Mouse (Mus musculus) embryonic facial prominence, embryonic 14.5 days (tissue): Measurements from ENCODE around the gene Nt5c2. TPM values are rescaled to one million over a fixed set of nuclear protein-coding genes. Genes with fewer than 3 reads are reported as not detected.
A peak's percentile ranks its signal among the peaks of the same experiment; 100 is the strongest.
"Not testable (repeated sequence)": the region's sequence is repeated elsewhere in the genome, so short reads cannot be mapped to it uniquely, and the experiment has no call there.

Source experiments
- ATAC-seq: fragments of 200-750 bp; cut with Nextera tagmentation; 2 replicates; pipeline ENCODE4 v1.8.0; 2017; ENCODE audit warnings: low read depth, moderate number of reproducible peaks, moderate TSS enrichment
- DNase-seq: peaks from one replicate; pipeline ENCODE4 v3.0.0-alpha.2; 2015; ENCODE audit warnings: low spot score
- H3K27ac ChIP-seq: fragments of 300-500 bp; sonication (generic); replicated peaks from 2 replicates; pipeline ENCODE4 v1.5.1; 2014; ENCODE audit warnings: low read depth, mild to moderate bottlenecking, low read length, moderate library complexity
- H3K27me3 ChIP-seq: fragments of 300-500 bp; sonication (generic); replicated peaks from 2 replicates; pipeline ENCODE4 v1.6.1; 2014; ENCODE audit warnings: low read length; ENCODE audit not compliant: control insufficient read depth, insufficient read depth
- H3K36me3 ChIP-seq: fragments of 300-500 bp; sonication (generic); 2 replicates; pipeline ENCODE4 v1.6.1; 2014; ENCODE audit warnings: low read length, mixed read lengths; ENCODE audit not compliant: control insufficient read depth, insufficient read depth
- H3K4me1 ChIP-seq: fragments of 300-500 bp; sonication (generic); 2 replicates; pipeline ENCODE4 v1.6.1; 2014; ENCODE audit warnings: antibody characterized with exemption, low read length; ENCODE audit not compliant: control insufficient read depth, insufficient read depth
- H3K4me2 ChIP-seq: fragments of 300-500 bp; sonication (generic); 2 replicates; pipeline ENCODE4 v1.6.1; 2014; ENCODE audit warnings: low read depth, mild to moderate bottlenecking, low read length, moderate library complexity, mixed read lengths
- H3K4me3 ChIP-seq: fragments of 300-500 bp; sonication (generic); 2 replicates; pipeline ENCODE4 v1.5.1; 2014; ENCODE audit warnings: low read depth, mild to moderate bottlenecking, low read length
- H3K9ac ChIP-seq: fragments of 300-500 bp; sonication (generic); 2 replicates; pipeline ENCODE4 v1.6.1; 2014; ENCODE audit warnings: low read depth, mild to moderate bottlenecking, low read length, moderate library complexity, mixed read lengths
- H3K9me3 ChIP-seq: fragments of 300-500 bp; sonication (generic); 2 replicates; pipeline ENCODE4 v1.6.1; 2016; ENCODE audit warnings: low read length; ENCODE audit not compliant: control insufficient read depth
- WGBS: fragments of 180-500 bp; shearing (Covaris S2); extraction: QIAGEN DNeasy Blood & Tissue Kit; methylation state at CpG from one replicate; pipeline ENCODE4 v1.1.7; 2014; 5-methylcytosine and 5-hydroxymethylcytosine counted together
- polyA plus RNA-seq: library from polyadenylated mRNA; unstranded; fragments of >200 nt; fragmentation: Nextera tagmentation; extraction: Ambion mirVana; gene quantifications from 2 replicates; pipeline ENCODE4 v1.2.1, GENCODE M21; 2014

Nt5c2 gene
- polyA plus RNA-seq, 1 experiment from 2014 or later, result 66.3 TPM

DNA sequence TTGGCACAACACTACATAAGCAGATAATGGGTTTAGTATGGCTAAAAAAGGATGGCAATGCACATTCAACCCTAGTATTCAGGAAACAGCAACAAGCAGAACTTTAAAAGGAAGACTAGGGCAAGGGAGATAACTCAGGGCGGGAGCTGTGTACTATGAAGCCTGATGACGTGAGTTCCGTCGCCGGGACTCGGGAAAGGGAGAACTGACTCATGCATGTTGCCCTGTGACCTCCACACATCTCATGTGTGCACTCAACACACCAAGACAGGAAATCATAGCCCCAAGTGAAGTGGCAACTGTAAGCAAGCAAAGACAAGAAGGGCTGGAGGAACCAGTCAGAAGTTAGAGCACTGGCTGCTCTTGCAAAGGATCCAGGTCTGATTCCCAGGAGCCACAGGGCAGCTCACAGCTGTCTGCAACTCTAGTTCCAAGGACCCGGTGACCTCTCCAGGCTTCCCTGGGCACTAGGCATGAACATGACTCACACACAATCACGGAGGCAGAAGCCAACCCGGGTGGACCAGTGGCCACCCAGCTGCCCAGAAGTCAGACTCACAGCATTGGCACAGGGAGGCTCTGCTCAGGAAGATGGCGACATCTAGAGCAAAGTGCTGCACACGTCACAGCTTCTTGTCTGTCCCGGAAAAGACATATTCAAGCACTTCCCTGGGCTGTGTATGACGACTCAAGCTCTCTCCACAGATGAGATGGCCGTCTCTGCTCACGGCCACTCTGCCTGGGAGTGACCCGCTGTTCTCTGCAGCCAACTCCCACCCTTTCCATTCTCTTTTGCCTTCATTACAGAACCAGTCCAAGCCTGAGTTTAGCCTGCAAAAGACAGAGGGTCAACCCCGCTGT is 35.8 kb downstream of the Nt5c2 start:
- Histone ChIP-seq H3K4me1 (0 out of 2 replicates have a peak, but pooled peaks cover 8% of the 10 kb centered on the region), H3K27me3 (no peaks in the 10 kb centered on the region), H3K4me3 (no peak overlapping the region), H3K4me2 (no peak overlapping the region), H3K9ac (no peak overlapping the region), H3K9me3 (no peaks in the 10 kb centered on the region), H3K36me3 (no peaks in the 10 kb centered on the region), H3K27ac (no peak overlapping the region)
- DNase-seq (no peak), ATAC-seq (no peak)
- WGBS, result 84% methylated on average over 15 of the region's 17 CpGs

DNA sequence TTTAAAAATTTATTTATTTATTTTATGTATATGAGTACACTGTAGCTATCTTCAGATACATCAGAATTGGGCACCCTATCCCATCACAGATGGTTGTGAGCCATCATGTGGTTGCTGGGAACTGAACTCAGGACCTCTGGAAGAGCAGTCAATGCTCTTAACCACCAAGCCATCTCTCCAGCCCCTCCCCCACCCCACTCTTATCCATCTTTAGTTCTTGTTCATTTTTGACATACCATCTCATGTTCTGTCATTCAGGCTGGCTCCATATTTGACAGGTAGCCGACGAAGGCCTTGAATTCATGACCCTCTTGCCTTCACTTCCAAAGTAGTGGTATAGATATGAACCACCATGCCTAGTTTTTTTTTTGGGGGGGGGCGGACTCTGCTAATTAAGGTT is 36.9 kb downstream of the Nt5c2 start:
- H3K9ac ChIP-seq, H3K4me3 ChIP-seq, H3K27me3 ChIP-seq, H3K9me3 ChIP-seq, H3K4me1 ChIP-seq, H3K27ac ChIP-seq, H3K4me2 ChIP-seq, ATAC-seq, DNase-seq, H3K36me3 ChIP-seq: not testable (repeated sequence)
- 95% methylated on average over 3 of the region's 3 CpGs for WGBS

GRCm38 (mm10) chr19:46977460-46977859 is 37.5 kb downstream of the Nt5c2 start:
- Histone ChIP-seq H3K27ac (no peak overlapping the region), H3K4me2 (no peak overlapping the region), H3K9me3 (no peaks in the 10 kb centered on the region), H3K4me3 (no peak overlapping the region), H3K36me3 (no peaks in the 10 kb centered on the region), H3K27me3 (no peaks in the 10 kb centered on the region), H3K4me1 (no peaks in the 10 kb centered on the region), H3K9ac (no peak overlapping the region)
- 54% methylated on average over 6 of the region's 6 CpGs for WGBS
- peak; percentile 26; the same call in 1 of the 2 replicates for ATAC-seq
- DNase-seq, result peak; percentile 55

DNA sequence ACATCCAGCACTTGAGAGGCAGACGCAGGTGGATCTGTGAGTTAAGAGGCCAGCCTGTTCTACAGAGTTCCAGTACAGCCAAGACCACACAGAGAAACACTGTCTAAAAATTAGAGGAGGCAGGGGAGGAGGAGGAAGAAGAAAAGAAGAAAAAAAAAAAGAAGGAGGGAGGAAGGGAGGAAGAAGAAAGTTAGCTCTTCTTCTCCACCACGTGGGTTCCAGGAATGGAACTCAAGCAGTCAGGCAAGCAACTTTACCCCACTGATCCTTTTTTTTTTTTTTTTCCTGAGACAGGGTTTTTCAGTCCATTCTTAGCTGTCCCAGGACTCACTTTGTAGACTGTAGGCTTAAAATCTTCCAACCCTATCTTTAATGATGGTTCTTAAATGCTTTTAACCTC is 38.2 kb downstream of the Nt5c2 start:
- 59% methylated on average over 2 of the region's 2 CpGs for WGBS
- H3K4me2 ChIP-seq, result no peak overlapping the region
- no peak for DNase-seq
- no peak overlapping the region for H3K27ac ChIP-seq
- H3K9me3 ChIP-seq, result no peaks in the 10 kb centered on the region
- H3K9ac ChIP-seq, result no peak overlapping the region
- H3K4me3 ChIP-seq, result no peak overlapping the region
- no peaks in the 10 kb centered on the region for H3K4me1 ChIP-seq
- H3K36me3 ChIP-seq, result no peaks in the 10 kb centered on the region
- no peak for ATAC-seq
- H3K27me3 ChIP-seq, result no peaks in the 10 kb centered on the region

DNA sequence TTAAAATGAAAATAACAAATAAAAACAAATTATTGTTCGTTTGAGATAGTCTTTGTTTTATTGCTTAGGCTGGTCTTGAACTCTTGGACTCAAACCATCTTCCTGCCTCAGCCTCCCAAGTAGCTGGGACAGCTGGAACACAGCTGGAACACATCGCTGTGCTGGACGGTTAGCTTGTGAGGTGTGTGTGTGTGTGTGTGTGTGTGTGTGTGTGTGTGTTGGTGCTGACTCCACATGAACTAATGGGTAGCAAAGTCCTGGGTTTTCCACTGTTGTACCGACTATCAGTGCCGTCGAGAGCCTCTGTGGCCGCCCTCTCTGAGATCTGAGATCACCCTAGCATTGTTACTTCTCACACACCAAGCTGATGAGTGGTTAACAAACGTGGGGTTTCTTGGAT is 39.0 kb downstream of the Nt5c2 start:
- no peaks in the 10 kb centered on the region for H3K9me3 ChIP-seq
- DNase-seq (no peak), ATAC-seq (no peak)
- H3K36me3 ChIP-seq, result no peaks in the 10 kb centered on the region
- no peak overlapping the region for H3K4me3 ChIP-seq
- H3K4me1 ChIP-seq, result no peaks in the 10 kb centered on the region
- H3K27me3 ChIP-seq, result no peaks in the 10 kb centered on the region
- H3K4me2 ChIP-seq, result no peak overlapping the region
- no peak overlapping the region for H3K27ac ChIP-seq
- WGBS, result 87% methylated on average over 8 of the region's 8 CpGs
- H3K9ac ChIP-seq, result no peak overlapping the region

DNA sequence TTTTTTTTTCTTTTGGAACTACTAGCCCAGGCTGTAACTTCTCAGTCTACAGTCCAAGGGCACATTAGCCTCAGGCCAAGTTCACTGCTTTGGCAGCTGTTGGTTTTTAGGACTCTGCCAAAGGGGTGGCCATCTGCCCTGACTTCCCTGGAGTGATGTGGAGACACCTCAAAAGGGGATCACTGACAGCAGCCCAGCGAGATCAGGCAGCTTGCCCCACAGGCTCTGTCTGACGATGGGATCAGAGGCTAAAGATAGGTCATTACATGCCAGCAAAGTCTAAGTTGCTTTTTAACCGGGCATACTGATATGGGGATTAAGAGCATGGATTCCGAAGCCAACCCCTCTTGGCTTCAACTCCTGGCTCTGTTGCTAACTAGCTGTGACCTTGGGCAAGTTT is 39.4 kb downstream of the Nt5c2 start:
- ATAC-seq, result no peak
- DNase-seq, result no peak
- no peaks in the 10 kb centered on the region for H3K27me3 ChIP-seq
- no peak overlapping the region for H3K27ac ChIP-seq
- WGBS, result 66% methylated on average over 4 of the region's 4 CpGs
- no peaks in the 10 kb centered on the region for H3K4me1 ChIP-seq
- no peak overlapping the region for H3K9ac ChIP-seq
- no peak overlapping the region for H3K4me2 ChIP-seq
- no peaks in the 10 kb centered on the region for H3K9me3 ChIP-seq
- no peaks in the 10 kb centered on the region for H3K36me3 ChIP-seq
- no peak overlapping the region for H3K4me3 ChIP-seq

DNA sequence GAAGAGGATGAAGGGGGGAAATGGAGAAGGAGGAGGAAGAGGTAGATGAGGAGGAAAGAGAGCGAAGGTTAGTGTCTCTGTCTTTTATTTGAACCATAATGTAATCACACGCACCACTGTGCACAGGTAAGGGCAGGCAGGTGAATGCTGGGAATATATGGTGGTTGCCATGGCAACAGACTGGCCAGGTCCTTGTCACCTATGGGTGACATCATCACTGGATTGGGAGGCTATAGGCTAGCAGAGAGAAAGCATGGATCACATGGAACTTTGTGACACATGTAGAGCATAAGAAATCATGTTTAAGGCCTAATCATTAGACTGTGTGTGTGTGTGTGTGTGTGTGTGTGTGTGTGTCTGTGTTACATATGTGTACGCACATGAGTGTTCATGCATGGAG is 42.8 kb downstream of the Nt5c2 start:
- no peak overlapping the region for H3K4me2 ChIP-seq
- 95% methylated on average over 3 of the region's 3 CpGs for WGBS

GRCm38 (mm10) chr19:46971712-46972111 is 43.2 kb downstream of the Nt5c2 start:
- no peak overlapping the region for H3K27ac ChIP-seq
- no peak for ATAC-seq
- WGBS, result 68% methylated on average over 9 of the region's 9 CpGs
- no peaks in the 10 kb centered on the region for H3K27me3 ChIP-seq
- no peaks in the 10 kb centered on the region for H3K36me3 ChIP-seq
- DNase-seq, result no peak
- H3K4me2 ChIP-seq, result no peak overlapping the region
- H3K9me3 ChIP-seq, result no peaks in the 10 kb centered on the region
- no peak overlapping the region for H3K4me3 ChIP-seq
- H3K9ac ChIP-seq, result no peak overlapping the region
- no peaks in the 10 kb centered on the region for H3K4me1 ChIP-seq

More for the DNA sequence above, 42.8 kb downstream of the Nt5c2 start:
- no peak overlapping the region for H3K9ac ChIP-seq
- no peak overlapping the region for H3K27ac ChIP-seq
- DNase-seq (no peak), ATAC-seq (no peak)
- H3K36me3 ChIP-seq, result no peaks in the 10 kb centered on the region
- H3K27me3 ChIP-seq, result no peaks in the 10 kb centered on the region
- no peak overlapping the region for H3K4me3 ChIP-seq
- H3K9me3 ChIP-seq, result no peaks in the 10 kb centered on the region
- H3K4me1 ChIP-seq, result no peaks in the 10 kb centered on the region
